Comparison of ENCODE assay signal across 8 mouse cellular contexts in the genomic region with DNA sequence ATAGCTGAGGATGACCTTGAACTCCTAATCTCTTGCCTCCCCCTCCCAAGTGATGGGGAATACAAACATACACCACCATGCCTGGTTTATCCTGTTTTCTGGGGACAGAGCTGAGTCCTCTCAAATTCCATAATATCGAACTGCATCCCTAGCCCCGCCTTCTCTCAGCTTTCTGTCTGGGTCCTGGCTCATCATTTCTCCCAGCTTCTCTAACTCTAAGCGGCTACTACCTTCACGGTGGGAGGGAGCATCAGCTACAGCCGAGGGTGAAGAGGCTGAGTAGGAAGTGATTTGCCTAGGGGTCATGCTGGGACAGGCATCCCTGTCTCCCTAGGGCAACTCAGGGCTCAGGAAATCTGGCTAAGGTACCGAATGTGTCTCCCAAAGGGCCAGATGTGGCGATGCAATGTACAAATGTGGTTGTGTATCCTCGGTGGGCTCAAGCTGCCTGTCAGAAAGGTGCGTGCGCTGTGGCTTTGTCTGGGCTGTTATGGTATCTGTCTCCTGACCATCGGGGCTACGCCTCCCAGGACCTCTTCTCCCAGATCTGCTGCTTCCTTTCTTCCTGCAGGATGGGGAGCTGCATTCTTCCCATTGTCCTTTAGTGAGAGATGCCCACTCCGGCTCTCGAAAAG. TPM values are rescaled to one million over a fixed set of nuclear protein-coding genes. Genes with fewer than 3 reads are reported as not detected.
A peak's percentile ranks its signal among the peaks of the same experiment; 100 is the strongest.
DNase-seq lines count a peak whose midpoint lies in the region; ATAC-seq and TF ChIP-seq lines count a peak whose summit lies in the region.

No protein-coding gene starts in this region.

- H3K4me2 ChIP-seq in heart, postnatal 0 days (ENCODE audit: low read depth, low read length): peak overlapping the region; percentile 99
- H3K4me2 ChIP-seq in hindbrain, embryonic 12.5 days (replicated peaks): peak overlapping the region; percentile 95
- peak overlapping the region; percentile 82 for H3K4me2 ChIP-seq in midbrain, embryonic 15.5 days

- ATAC-seq in heart, postnatal 0 days (ENCODE audit: insufficient read depth, low read depth): no peak
- 0 out of 2 replicates have a peak, but pooled peaks have one; percentile 4 for ATAC-seq in hindbrain, embryonic 12.5 days (ENCODE audit: low FRiP score)
- peak; percentile 30 for ATAC-seq in midbrain, embryonic 15.5 days (replicated peaks)
- ATAC-seq in activated CD4-positive, CD25-positive, alpha-beta regulatory T cell, adult 4 months: no peak
- no peak for ATAC-seq in erythroid progenitor cell, adult 5-6 weeks (replicated peaks; ENCODE audit: low FRiP score, poor library complexity, severe bottlenecking)

- H3K4me3 ChIP-seq in heart, postnatal 0 days (ENCODE audit: low read depth, low read length): peak overlapping the region; percentile 60
- H3K4me3 ChIP-seq in cortical plate, adult 2 months (ENCODE audit: insufficient read depth, low read length): peak overlapping the region; percentile 59
- peak overlapping the region; percentile 63 for H3K4me3 ChIP-seq in hindbrain, embryonic 12.5 days
- peak overlapping the region; percentile 63 for H3K4me3 ChIP-seq in midbrain, embryonic 15.5 days

- H3K4me1 ChIP-seq in heart, postnatal 0 days (ENCODE audit: control insufficient read depth, insufficient read depth): peaks cover 26% of the 10 kb centered on the region
- 0 out of 2 replicates have a peak, but pooled peaks cover 3% of the 10 kb centered on the region for H3K4me1 ChIP-seq in cortical plate, adult 2 months (ENCODE audit: control insufficient read depth, insufficient read depth, low read length)
- H3K4me1 ChIP-seq in hindbrain, embryonic 12.5 days: peaks cover 52% of the 10 kb centered on the region
- peaks cover 46% of the 10 kb centered on the region for H3K4me1 ChIP-seq in midbrain, embryonic 15.5 days

- no peak for TF ChIP-seq CTCF in heart, postnatal 0 days (IDR thresholded peaks at IDR 0.05; ENCODE audit: low read depth)
- TF ChIP-seq CTCF in cortical plate, adult 2 months (IDR thresholded peaks at IDR 0.05; ENCODE audit: extremely low read depth, insufficient read depth, low read length): no peak

- no peaks in the 10 kb centered on the region for H3K9me3 ChIP-seq in heart, postnatal 0 days (replicated peaks; ENCODE audit: control insufficient read depth, low read length)
- no peaks in the 10 kb centered on the region for H3K9me3 ChIP-seq in hindbrain, embryonic 12.5 days (replicated peaks)
- no peaks in the 10 kb centered on the region for H3K9me3 ChIP-seq in midbrain, embryonic 15.5 days

- no peak for TF ChIP-seq POLR2A in cortical plate, adult 2 months (IDR thresholded peaks at IDR 0.05; ENCODE audit: extremely low read depth, insufficient read depth, low read length)

- DNase-seq in heart, postnatal 0 days (ENCODE audit: low spot score): no peak
- no peak for DNase-seq in heart, adult 18-20 months
- no peak for DNase-seq in natural killer cell, adult 2 months (ENCODE audit: low spot score in 2 of 2)

- TF ChIP-seq EP300 in heart, postnatal 0 days (IDR thresholded peaks at IDR 0.05; ENCODE audit: low read depth): no peak

- 9% methylated on average over 14 of the region's 14 CpGs for WGBS in heart, postnatal 0 days
- WGBS in hindbrain, embryonic 12.5 days: 3% methylated on average over 14 of the region's 14 CpGs
- 3% methylated on average over 14 of the region's 14 CpGs for WGBS in midbrain, embryonic 15.5 days

- no peak overlapping the region for H3K27ac ChIP-seq in heart, postnatal 0 days (ENCODE audit: low read depth)
- no peak overlapping the region for H3K27ac ChIP-seq in cortical plate, adult 2 months (ENCODE audit: insufficient read depth, low read length)
- H3K27ac ChIP-seq in hindbrain, embryonic 12.5 days: peak overlapping the region; percentile 92
- peak overlapping the region; percentile 97 for H3K27ac ChIP-seq in midbrain, embryonic 15.5 days

- H3K36me3 ChIP-seq in heart, postnatal 0 days (replicated peaks; ENCODE audit: control insufficient read depth, insufficient read depth, low read length): no peaks in the 10 kb centered on the region
- H3K36me3 ChIP-seq in hindbrain, embryonic 12.5 days: peaks cover 1% of the 10 kb centered on the region
- no peaks in the 10 kb centered on the region; the same call in 1 of the 2 replicates for H3K36me3 ChIP-seq in midbrain, embryonic 15.5 days (replicated peaks)

- 0 out of 2 replicates have a peak overlapping the region, but pooled peaks have one; percentile 56 for H3K9ac ChIP-seq in heart, postnatal 0 days (replicated peaks; ENCODE audit: low read depth, low read length)
- H3K9ac ChIP-seq in hindbrain, embryonic 12.5 days: peak overlapping the region; percentile 91
- peak overlapping the region; percentile 93 for H3K9ac ChIP-seq in midbrain, embryonic 15.5 days

- peaks cover 23% of the 10 kb centered on the region for H3K27me3 ChIP-seq in heart, postnatal 0 days (ENCODE audit: control insufficient read depth, insufficient read depth, low read length)
- peaks cover 22% of the 10 kb centered on the region for H3K27me3 ChIP-seq in hindbrain, embryonic 12.5 days
- H3K27me3 ChIP-seq in midbrain, embryonic 15.5 days (replicated peaks): peaks cover 7% of the 10 kb centered on the region

RNA-seq across cellular contexts. Expression of gene Lrrc75b, which starts 1.0 kb away (rescaled TPM):
- 0.23 and 2.9 TPM in 2 replicates for total RNA-seq in heart, postnatal 0 days (2014; rRNA removed; ENCODE audit: low replicate concordance)
- polyA plus RNA-seq in heart, postnatal 0 days (2015; fragmentation: Nextera tagmentation; extraction: Ambion mirVana): 0.81 and 0.83 TPM in 2 replicates
- total RNA-seq in heart, adult 18-20 months (2021): 1 to 10 TPM in 1 of 2 experiments, under 1 TPM in 1; 0.67 to 1.1 TPM
- 8.9 and 9.9 TPM in 2 replicates for polyA plus RNA-seq in cortical plate, adult 2 months (2012; rRNA removed)
- 14.6 and 15.4 TPM in 2 replicates for polyA plus RNA-seq in hindbrain, embryonic 12.5 days (2016; fragmentation: Nextera tagmentation; extraction: Ambion mirVana)
- polyA plus RNA-seq in midbrain, embryonic 15.5 days (2015; fragmentation: Nextera tagmentation; extraction: Ambion mirVana): 41.0 and 44.8 TPM in 2 replicates
- polyA plus RNA-seq in activated CD4-positive, CD25-positive, alpha-beta regulatory T cell, adult 4 months (2017; shearing (Covaris generic)): under 1 TPM; 0.45 to 0.65 TPM
- total RNA-seq in erythroid progenitor cell, adult 5-6 weeks (2015; ENCODE audit: low replicate concordance): not detected in 2 replicates
- total RNA-seq in erythroid progenitor cell, adult 5-6 weeks (2017; ENCODE audit: low replicate concordance): not detected in 2 replicates

RNA-seq across cellular contexts. Expression of gene Ggt1, which starts 2.2 kb away (rescaled TPM):
- 0.81 TPM in 1 of 2 replicates, not detected in the other for total RNA-seq in heart, postnatal 0 days (2014; rRNA removed; ENCODE audit: low replicate concordance)
- polyA plus RNA-seq in heart, postnatal 0 days (2015; fragmentation: Nextera tagmentation; extraction: Ambion mirVana): 0.29 and 0.37 TPM in 2 replicates
- under 1 TPM in 1 of 2 experiments, not detected in 1; 0.54 TPM for total RNA-seq in heart, adult 18-20 months (2021)
- 3.8 and 4.7 TPM in 2 replicates for polyA plus RNA-seq in cortical plate, adult 2 months (2012; rRNA removed)
- 1.1 and 2.0 TPM in 2 replicates for polyA plus RNA-seq in hindbrain, embryonic 12.5 days (2016; fragmentation: Nextera tagmentation; extraction: Ambion mirVana)
- polyA plus RNA-seq in midbrain, embryonic 15.5 days (2015; fragmentation: Nextera tagmentation; extraction: Ambion mirVana): 1.2 and 1.7 TPM in 2 replicates
- polyA plus RNA-seq in activated CD4-positive, CD25-positive, alpha-beta regulatory T cell, adult 4 months (2017; shearing (Covaris generic)): 1 to 10 TPM; 2.1 to 3.1 TPM
- not detected in 2 replicates for total RNA-seq in erythroid progenitor cell, adult 5-6 weeks (2015; ENCODE audit: low replicate concordance)
- not detected in 2 replicates for total RNA-seq in erythroid progenitor cell, adult 5-6 weeks (2017; ENCODE audit: low replicate concordance)

RNA-seq across cellular contexts. Expression of gene Ggt5, which starts 30.0 kb away (rescaled TPM):
- 17.8 and 53.4 TPM in 2 replicates for total RNA-seq in heart, postnatal 0 days (2014; rRNA removed; ENCODE audit: low replicate concordance)
- 6.7 and 7.6 TPM in 2 replicates for polyA plus RNA-seq in heart, postnatal 0 days (2015; fragmentation: Nextera tagmentation; extraction: Ambion mirVana)
- 1 to 10 TPM; 4.2 to 4.7 TPM for total RNA-seq in heart, adult 18-20 months (2021)
- polyA plus RNA-seq in cortical plate, adult 2 months (2012; rRNA removed): 4.9 and 5.8 TPM in 2 replicates
- polyA plus RNA-seq in hindbrain, embryonic 12.5 days (2016; fragmentation: Nextera tagmentation; extraction: Ambion mirVana): 1.1 and 2.1 TPM in 2 replicates
- 2.2 and 3.4 TPM in 2 replicates for polyA plus RNA-seq in midbrain, embryonic 15.5 days (2015; fragmentation: Nextera tagmentation; extraction: Ambion mirVana)
- under 1 TPM; 0.15 to 0.64 TPM for polyA plus RNA-seq in activated CD4-positive, CD25-positive, alpha-beta regulatory T cell, adult 4 months (2017; shearing (Covaris generic))
- 1.1 TPM in 1 of 2 replicates, not detected in the other for total RNA-seq in erythroid progenitor cell, adult 5-6 weeks (2015; ENCODE audit: low replicate concordance)
- 0.39 TPM in 1 of 2 replicates, not detected in the other for total RNA-seq in erythroid progenitor cell, adult 5-6 weeks (2017; ENCODE audit: low replicate concordance)

RNA-seq across cellular contexts. Expression of gene Gucd1, which starts 41.4 kb away (rescaled TPM):
- total RNA-seq in heart, postnatal 0 days (2014; rRNA removed; ENCODE audit: low replicate concordance): 113 and 117 TPM in 2 replicates
- polyA plus RNA-seq in heart, postnatal 0 days (2015; fragmentation: Nextera tagmentation; extraction: Ambion mirVana): 25.4 and 28.0 TPM in 2 replicates
- 10 to 100 TPM; 33.0 to 36.8 TPM for total RNA-seq in heart, adult 18-20 months (2021)
- 14.3 and 16.0 TPM in 2 replicates for polyA plus RNA-seq in cortical plate, adult 2 months (2012; rRNA removed)
- polyA plus RNA-seq in hindbrain, embryonic 12.5 days (2016; fragmentation: Nextera tagmentation; extraction: Ambion mirVana): 24.9 and 26.8 TPM in 2 replicates
- polyA plus RNA-seq in midbrain, embryonic 15.5 days (2015; fragmentation: Nextera tagmentation; extraction: Ambion mirVana): 22.3 and 24.4 TPM in 2 replicates
- 10 to 100 TPM; 11.7 to 17.0 TPM for polyA plus RNA-seq in activated CD4-positive, CD25-positive, alpha-beta regulatory T cell, adult 4 months (2017; shearing (Covaris generic))
- 71.7 and 89.7 TPM in 2 replicates for total RNA-seq in erythroid progenitor cell, adult 5-6 weeks (2015; ENCODE audit: low replicate concordance)
- 90.9 and 159 TPM in 2 replicates for total RNA-seq in erythroid progenitor cell, adult 5-6 weeks (2017; ENCODE audit: low replicate concordance)

RNA-seq across cellular contexts. Expression of gene Snrpd3, which starts 41.8 kb away (rescaled TPM):
- 10.8 and 10.9 TPM in 2 replicates for total RNA-seq in heart, postnatal 0 days (2014; rRNA removed; ENCODE audit: low replicate concordance)
- polyA plus RNA-seq in heart, postnatal 0 days (2015; fragmentation: Nextera tagmentation; extraction: Ambion mirVana): 65.4 and 68.5 TPM in 2 replicates
- 10 to 100 TPM; 66.2 to 80.3 TPM for total RNA-seq in heart, adult 18-20 months (2021)
- 43.7 and 44.6 TPM in 2 replicates for polyA plus RNA-seq in cortical plate, adult 2 months (2012; rRNA removed)
- 146 and 169 TPM in 2 replicates for polyA plus RNA-seq in hindbrain, embryonic 12.5 days (2016; fragmentation: Nextera tagmentation; extraction: Ambion mirVana)
- polyA plus RNA-seq in midbrain, embryonic 15.5 days (2015; fragmentation: Nextera tagmentation; extraction: Ambion mirVana): 122 and 127 TPM in 2 replicates
- 100 to 1,000 TPM; 133 to 205 TPM for polyA plus RNA-seq in activated CD4-positive, CD25-positive, alpha-beta regulatory T cell, adult 4 months (2017; shearing (Covaris generic))
- total RNA-seq in erythroid progenitor cell, adult 5-6 weeks (2015; ENCODE audit: low replicate concordance): 14.3 and 49.7 TPM in 2 replicates
- 16.3 and 42.9 TPM in 2 replicates for total RNA-seq in erythroid progenitor cell, adult 5-6 weeks (2017; ENCODE audit: low replicate concordance)

Comparison
In these comparisons a context has a peak if more than half of its experiments do, and no peak if none do; other contexts are left out.
1. ATAC-seq: peak in hindbrain, embryonic 12.5 days (single experiment) and midbrain, embryonic 15.5 days (single experiment); none in heart, postnatal 0 days (single experiment), activated CD4-positive, CD25-positive, alpha-beta regulatory T cell, adult 4 months (single experiment) and erythroid progenitor cell, adult 5-6 weeks (single experiment).
2. H3K27ac ChIP-seq: peak in hindbrain, embryonic 12.5 days (single experiment) and midbrain, embryonic 15.5 days (single experiment); none in heart, postnatal 0 days (single experiment) and cortical plate, adult 2 months (single experiment).
3. Peak in every context shown above with its lines, with median percentiles within 50 percentile points of each other: H3K4me2 ChIP-seq, H3K4me3 ChIP-seq and H3K9ac ChIP-seq.